Mouse (Mus musculus) C2C12 (cell line): Measurements from ENCODE around the gene Cnnm3.

ENCODE experiments used
- CTCF ChIP-seq: IDR thresholded peaks from one replicate; pipeline ENCODE4 v1.5.1; 2011; ENCODE audit not compliant: control insufficient read depth, insufficient read depth, insufficient read length
- MAX ChIP-seq: IDR thresholded peaks from one replicate; pipeline ENCODE4 v1.6.1; 2011; ENCODE audit warnings: mild to moderate bottlenecking, control low read depth

DNA sequence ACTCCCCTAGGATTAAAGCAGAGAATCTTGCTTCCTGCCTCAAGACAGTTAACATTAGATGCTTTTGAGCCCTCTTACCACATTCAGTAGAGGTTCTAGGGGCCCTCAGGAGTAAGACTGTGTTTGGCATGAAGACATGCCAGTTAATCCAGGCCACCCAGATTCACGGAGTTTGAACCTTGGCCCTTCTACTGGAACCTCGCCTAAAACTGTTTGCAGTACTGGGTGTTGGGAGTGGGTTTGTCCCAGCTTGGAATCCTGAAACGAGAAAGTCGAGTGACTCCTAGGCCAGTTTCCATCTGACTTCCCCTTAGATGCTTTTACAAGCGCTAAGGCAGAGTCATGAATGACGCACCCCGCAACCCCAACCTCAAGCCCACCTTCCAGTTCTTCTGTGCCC, 35.2 kb upstream of the Cnnm3 start:
- no peak for TF ChIP-seq CTCF
- no peak for TF ChIP-seq MAX
